Mouse (Mus musculus): ENCODE results near the gene Rnf213. TPM values are rescaled to one million over a fixed set of nuclear protein-coding genes. Genes with fewer than 3 reads are reported as not detected.

Rnf213 gene
- total RNA-seq, 2 experiments from 2014 or later, result 6.9 to 10.1 TPM

- DNase-seq, result no peak
These were observed 43.3 kb downstream of the Rnf213 start for GRCm38 (mm10) chr11:119435880-119436872.

- DNase-seq, result no peak
These were observed 45.9 kb downstream of the Rnf213 start for GRCm38 (mm10) chr11:119438776-119439175.

DNA sequence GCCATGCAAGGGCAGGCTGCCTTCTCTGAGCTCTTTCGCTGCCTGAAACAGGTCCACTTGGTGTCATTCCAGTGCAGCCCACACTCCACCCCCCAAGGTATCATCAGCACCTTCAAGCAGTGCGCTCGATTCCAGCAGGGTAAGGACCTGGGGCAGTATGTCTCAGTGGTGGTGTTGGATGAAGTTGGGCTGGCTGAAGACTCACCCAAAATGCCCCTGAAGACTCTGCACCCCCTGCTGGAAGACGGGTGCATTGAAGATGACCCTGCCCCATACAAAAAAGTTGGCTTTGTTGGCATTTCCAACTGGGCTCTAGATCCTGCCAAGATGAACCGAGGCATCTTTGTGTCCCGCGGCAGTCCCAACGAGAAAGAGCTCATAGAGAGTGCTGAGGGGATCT, 49.3 kb downstream of the Rnf213 start:
- no peak for DNase-seq

DNA sequence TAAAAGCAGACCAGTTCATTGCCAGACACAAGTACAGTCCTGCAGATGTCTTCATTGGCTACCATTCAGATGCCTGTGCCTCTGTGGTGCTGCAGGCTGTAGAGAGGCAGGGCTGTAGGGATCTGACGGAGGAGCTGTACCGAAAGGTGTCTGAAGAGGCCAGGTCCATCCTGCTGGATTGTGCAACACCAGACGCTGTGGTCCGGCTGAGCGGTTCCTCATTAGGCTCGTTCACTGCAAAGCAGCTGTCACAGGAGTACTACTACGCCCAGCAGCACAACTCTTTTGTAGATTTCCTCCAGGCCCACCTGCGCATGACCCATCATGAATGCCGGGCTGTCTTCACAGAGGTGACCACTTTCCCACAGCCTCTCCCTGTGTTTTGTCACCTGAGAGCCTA, 50.5 kb downstream of the Rnf213 start:
- no peak for DNase-seq

DNA sequence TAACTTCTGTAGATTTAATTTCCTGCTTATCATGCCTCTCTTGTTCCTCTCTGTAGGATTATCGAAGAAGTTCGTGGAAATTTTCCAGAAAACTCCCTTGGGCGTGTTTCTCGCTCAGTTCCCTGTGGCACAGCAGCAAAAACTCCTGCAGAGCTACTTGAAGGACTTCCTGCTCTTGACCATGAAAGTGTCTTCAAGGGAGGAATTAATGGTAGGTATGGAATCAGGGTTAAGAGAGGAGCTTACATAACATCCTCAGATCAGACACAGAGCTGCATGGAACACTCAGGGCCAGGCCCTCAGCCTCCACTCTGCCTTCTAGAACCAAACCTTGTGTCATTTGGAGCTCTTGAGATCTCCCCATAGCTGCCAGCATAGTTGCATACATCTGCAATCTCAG, 63.2 kb downstream of the Rnf213 start:
- DNase-seq, result no peak

DNA sequence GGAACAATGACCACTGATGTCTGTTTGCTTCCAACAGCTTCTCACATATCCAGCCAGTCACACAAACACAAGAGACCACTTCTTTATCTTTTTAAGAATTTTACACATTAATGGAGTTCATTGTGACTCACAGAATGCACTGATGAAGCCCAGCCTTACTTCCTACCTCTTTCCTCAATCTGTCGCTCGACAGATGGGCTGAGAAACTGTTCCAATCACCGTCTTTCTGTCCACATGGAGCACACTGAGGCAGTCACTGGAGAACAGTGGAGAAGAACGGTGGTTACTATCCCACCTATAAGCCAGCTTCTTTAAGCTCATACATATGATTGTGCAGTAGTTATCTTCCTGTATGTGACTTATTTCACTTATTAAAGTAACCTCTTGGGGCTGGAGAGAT, 85.0 kb downstream of the Rnf213 start:
- DNase-seq, result no peak

- DNase-seq, result peak; percentile 100
These were observed 98.2 kb downstream of the Rnf213 start, which contains the start of gene Endov for GRCm38 (mm10) chr11:119490861-119491689. TSS of gene Endov (plus strand) at chr11:119491347.

DNA sequence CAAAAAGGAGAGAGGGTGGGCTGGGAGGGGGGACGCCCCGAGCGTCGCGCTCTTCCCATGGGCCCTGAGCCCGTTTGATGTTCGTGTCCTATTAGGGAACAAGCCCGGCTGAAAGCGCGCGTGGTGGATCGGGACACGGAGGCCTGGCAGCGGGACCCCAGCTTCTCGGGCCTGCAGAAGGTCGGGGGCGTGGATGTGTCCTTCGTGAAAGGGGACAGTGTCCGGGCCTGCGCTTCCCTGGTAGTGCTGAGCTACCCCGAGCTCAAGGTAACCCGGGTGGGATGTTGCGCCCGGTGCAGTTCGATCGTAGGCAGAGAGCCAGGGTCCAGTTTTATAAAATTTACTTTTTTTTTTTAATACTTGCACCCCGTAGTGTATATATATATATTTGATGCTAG, 98.8 kb downstream of the Rnf213 start:
- no peak for DNase-seq

GRCm38 (mm10) chr11:119492830-119493229, 99.9 kb downstream of the Rnf213 start:
- DNase-seq, result no peak

DNA sequence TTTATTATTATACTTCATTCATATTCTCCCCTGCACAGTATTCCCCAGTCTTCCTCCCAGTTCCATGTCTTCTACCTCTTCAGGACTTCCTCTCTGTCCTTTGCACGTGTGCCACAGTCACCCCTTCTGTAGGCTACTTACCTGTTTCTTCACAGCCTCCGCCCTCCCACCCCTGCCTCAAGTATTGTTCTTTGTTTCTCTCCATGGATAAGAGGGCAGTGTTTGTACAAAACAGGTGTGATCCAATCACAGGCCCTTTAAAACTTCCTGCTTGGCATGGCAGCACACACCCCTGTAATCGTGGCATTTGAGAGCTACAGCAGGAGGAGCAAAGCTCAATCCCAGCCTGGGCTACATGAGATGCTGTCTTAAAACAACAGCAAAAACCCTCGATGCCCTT, 100.6 kb downstream of the Rnf213 start:
- DNase-seq, result no peak

DNA sequence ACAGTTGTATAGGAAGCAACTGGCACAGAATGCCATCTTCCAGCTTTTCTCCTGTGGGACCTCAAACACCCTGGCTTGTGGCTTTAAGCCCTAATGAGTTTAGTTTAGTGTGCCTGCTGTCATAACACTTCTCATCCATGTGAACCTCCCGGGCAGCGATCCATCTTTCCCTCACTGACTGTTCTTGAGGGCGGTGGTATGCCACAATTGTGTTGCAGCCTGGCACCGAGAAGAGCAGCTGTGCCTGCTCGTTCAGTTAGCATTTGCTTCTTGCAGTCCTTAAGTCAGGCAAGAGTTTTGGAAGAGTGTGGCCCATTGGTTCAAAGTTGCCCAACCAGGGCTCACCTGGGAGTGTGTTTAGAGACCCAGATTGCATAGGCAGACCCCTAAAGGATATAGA, 103.2 kb downstream of the Rnf213 start:
- peak; percentile 35 for DNase-seq

DNA sequence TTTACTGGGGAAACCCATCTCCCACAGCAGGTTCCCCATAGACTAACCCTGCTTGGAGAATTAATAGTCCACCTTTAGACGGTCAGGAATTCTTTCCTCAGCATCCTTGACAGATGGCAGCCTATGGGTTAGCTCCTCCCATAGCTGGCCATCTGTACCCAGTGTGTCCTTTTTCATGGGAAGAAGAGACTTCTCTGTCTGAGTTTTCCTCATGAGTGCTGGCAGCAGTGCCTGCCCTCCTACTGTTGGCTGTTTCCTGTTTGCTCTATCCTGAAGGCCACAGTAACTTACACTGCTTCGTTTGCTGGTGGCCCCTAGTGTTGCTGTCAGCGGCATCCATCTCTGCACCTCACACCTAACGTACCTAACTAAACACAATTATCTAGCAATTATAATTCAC, 104.6 kb downstream of the Rnf213 start:
- no peak for DNase-seq

DNA sequence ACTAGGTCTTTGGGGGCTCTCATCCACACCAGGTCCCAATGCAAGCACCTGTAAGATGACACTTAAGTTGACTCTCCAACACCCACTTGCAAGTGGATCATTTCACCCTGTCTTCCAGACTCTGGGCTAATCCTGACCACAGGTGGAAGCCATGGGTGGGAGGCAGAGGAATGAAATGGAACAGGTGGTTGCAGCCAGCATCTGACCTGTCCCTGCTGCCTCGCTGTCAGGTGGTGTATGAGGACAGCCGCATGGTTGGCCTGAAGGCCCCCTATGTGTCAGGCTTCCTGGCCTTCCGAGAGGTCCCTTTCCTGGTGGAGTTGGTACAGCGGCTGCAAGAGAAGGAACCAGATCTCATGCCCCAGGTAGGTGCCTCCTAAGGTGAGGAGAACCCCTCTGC, 106.4 kb downstream of the Rnf213 start:
- no peak for DNase-seq

DNA sequence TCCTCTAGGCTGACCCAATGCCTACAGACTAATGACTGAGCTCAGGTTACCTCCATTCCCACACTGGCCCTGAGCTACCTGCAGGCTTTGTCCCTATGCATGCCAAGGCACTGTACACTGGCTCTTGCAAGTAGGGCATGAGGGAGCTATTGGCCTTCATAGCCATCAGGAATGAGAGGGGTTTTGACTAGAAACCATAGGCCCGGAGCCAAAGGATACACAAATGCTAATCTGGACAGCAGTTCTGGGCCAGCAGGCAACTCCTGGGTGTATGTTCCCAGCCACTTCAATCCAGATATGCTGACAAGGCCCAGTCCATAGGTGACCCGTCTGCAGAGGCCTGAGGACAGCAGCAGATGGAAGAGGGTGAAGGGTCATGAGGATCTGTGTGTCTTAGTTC, 107.1 kb downstream of the Rnf213 start:
- no peak for DNase-seq

GRCm38 (mm10) chr11:119503675-119504074, 110.8 kb downstream of the Rnf213 start:
- peak; percentile 81 for DNase-seq

DNA sequence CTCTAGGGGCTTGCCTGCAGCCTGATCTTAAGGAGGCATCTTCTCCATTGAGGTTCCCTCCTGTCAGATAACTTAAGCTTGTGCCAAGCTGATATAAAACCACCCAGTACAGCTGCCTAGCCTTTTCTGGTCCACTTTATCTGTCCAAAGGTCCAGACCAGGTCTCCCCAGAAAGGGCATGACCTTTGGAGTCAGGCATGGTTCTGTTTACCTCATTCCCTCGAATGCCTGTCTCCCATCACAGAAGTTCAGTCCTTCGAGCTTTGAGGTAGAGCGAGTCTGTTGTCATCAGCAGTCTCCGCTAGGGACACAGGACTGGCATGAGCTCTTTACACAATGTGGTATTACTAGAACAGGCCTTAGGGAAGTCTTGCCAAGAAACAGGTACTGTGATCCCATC, 113.5 kb downstream of the Rnf213 start:
- no peak for DNase-seq

DNA sequence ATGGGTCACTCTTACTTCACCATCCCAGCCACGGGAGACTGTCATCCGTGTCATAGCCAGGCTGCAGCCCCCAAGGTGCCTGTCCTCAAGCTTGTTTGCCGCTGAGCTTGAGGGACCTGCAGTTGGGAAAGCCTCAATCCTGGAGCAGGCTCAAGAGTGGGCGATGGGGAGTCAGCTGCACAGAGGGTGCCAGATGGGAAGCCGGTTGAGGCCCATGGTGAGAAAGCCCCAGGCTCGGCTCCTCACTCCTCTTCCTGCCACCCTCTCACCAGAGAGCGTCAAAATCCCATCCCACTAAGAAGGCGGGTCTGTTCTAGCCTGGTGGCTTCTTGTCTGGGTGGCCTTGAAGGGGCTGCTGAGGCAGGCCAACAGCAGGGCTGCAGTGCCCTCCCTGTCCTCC, 114.9 kb downstream of the Rnf213 start:
- DNase-seq, result no peak

- DNase-seq, result no peak
These were observed 116.4 kb downstream of the Rnf213 start for GRCm38 (mm10) chr11:119509165-119509776.

DNA sequence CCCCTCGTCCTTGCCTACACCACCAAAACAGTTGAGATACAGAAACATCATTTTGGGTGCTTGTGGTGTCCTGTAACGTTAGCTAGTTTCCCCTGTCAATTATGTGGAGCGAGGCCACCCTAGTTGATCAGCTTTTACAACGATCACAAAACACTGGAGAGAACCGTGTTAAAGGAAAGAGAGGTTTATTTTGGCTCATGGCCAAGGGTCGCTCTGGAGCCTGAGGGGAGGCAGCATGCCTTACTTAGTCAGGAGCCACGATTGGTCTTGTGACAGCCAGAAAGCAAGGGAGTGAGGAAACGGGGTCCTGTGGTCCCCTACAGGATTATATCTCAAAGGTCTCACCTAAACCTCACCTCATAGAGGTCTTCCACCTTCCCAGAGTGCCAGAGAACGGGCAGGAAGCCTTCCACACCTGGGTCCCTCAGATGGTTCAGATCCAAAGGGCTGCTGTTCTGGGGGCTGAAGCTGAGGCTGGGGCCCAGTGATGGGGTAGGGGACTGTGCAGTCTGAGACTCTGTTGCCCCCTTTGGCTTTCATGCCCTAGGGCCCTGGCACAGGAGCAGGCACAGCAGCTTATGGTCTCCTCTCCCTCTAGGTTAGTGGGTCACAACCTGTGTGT, 120.2 kb downstream of the Rnf213 start:
- DNase-seq, result no peak

DNA sequence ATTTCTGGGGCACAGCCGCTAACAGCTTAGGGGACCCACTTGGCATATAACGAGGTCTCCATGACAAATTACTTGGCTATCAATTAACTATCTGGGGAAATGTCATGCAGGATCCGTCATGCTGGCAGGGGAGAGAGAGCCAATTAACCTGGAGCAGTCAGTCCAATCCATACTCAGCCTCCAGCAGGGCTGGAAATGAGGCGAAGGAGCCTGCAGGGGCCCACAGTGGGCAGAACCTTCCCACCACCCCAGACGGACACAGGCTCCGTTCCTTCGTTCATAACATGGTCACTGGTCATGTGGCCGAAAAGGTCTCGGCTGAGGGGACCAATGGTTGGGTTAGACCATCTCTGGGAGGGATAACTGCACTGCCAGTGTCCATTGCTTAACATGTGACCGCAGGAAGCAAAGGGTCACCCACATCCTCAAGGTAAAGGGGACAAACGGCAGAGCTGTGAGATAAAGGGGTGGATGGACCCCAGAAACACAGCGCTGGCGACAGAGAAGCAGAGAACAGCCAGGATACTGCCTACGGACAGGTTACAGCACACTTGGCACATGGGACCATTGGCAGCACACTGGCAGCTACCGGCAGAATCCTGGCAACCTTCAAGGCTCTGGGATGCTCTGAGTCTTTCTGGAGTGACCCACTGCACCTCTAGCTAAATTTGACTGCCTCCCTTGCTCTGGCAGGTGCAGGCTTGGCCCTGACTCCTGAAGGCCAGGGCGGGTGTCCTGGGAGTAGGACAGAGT, 121.4 kb downstream of the Rnf213 start:
- no peak for DNase-seq

- no peak for DNase-seq
These were observed 122.2 kb downstream of the Rnf213 start for GRCm38 (mm10) chr11:119514967-119515636.

Measured in gastrocnemius, postnatal 10 days (tissue).